Mouse (Mus musculus) olfactory bulb, adult 2 months (tissue): ENCODE data around the gene Pde10a.

Source experiments
- CTCF ChIP-seq: fragments of 200-500 bp; IDR thresholded peaks from 2 replicates; pipeline ENCODE4 v1.5.1; 2012; ENCODE audit warnings: low read depth, mild to moderate bottlenecking, low read length, moderate library complexity; ENCODE audit not compliant: insufficient read depth
- POLR2A ChIP-seq: fragments of 200-500 bp; IDR thresholded peaks from 2 replicates; pipeline ENCODE4 v1.6.1; 2012; ENCODE audit warnings: mild to moderate bottlenecking, low read depth, low read length, moderate library complexity; ENCODE audit not compliant: insufficient read depth

DNA sequence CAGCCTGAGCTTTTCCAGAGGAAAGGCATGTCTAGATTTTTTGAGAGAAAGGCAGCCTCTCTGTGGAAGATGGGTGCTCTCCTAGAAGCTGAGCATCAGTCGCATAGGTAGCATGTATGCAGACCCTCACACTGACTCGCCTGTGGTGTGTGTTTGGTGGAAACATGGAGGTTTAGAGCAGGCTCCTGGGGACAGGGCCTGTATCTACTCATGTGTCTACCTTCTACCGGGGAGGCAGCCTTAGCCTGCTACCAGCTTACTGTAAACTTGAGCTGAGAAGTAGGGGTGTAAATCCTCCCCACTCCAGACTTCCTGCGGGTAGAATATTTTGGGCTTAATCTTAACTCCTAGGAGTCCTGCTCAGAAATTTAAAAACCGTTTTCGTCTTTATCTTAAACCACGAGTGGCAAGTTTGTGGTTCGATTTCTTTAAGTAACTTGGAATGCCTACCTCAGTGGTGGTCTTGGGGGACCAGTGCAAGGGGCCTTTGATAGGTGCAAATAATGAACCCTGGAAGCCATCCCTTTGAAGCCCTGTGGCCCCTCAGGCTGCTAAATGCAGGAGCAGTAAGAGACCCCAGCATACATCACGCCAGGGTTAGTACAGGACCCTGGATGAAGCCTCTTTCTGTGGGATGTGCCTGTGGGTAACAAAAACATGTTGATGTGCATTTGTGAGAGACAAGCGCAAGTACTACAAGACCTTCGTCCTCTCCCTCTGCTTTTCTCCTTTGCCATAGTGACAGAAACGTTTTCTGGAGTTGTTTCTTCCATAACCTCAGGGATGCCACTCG, 367.2 kb downstream of the Pde10a start:
- TF ChIP-seq POLR2A (no peak), CTCF (no peak)
